Mouse (Mus musculus) left cerebral cortex, postnatal 4 days (tissue): ENCODE data around the gene Pigp. TPM values are rescaled to one million over a fixed set of nuclear protein-coding genes. Genes with fewer than 3 reads are reported as not detected.
"Not testable (repeated sequence)": the region's sequence is repeated elsewhere in the genome, so short reads cannot be mapped to it uniquely, and the experiment has no call there.

Source experiments
- DNase-seq: peaks from one replicate; pipeline ENCODE4 v3.0.0-alpha.2; 2022
- intact Hi-C: fragments of 180-260 bp; cut with DNase I; formaldehyde crosslinking; loops from one replicate; pipeline ENCODE4 v1.15.1; 2025
- total RNA-seq, 2 experiments: library from RNA; stranded (reverse); gene quantifications; 2 replicates each; pipeline ENCODE4 v1.2.3; 2021

Pigp gene
- total RNA-seq, 2 experiments from 2014 or later, result 53.4 to 60.9 TPM

DNA sequence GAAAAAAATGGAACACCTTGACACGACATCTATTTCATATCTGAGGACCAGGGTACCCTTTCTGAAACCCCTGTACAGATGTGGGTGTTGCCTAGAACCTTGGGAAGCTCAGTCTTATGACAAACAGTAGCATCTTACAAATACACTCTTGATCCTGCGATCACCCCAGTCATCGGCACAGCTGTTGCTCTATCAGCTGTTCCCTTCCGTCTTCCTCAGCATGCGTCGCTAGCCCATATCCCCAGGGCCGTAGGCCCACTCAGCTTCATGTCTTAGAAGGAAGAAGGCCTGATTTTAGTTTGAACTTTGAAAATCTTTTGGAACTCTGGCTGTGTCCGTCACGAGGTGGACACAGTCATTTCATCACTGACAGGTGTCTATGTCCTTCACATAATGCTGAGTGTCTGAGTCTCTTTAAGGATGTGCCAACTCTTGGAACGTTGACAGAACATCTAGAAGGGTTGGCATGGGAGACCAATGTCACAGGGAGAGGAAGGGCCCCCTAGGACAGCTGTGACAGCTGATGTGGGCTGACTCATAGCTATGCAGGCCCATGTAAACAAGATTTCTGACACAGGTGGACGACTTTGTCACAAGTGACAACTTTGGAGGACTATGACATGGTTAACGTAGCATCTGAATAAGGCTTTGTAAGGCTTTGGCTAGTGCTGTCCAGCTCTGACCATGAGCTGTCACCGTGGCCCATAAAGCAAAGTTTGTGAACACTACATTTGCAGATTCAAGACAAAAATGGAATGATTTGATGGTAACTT, 10.9 kb downstream of the Pigp start:
- intact Hi-C loops, result no loop called here
- DNase-seq, result no peak

DNA sequence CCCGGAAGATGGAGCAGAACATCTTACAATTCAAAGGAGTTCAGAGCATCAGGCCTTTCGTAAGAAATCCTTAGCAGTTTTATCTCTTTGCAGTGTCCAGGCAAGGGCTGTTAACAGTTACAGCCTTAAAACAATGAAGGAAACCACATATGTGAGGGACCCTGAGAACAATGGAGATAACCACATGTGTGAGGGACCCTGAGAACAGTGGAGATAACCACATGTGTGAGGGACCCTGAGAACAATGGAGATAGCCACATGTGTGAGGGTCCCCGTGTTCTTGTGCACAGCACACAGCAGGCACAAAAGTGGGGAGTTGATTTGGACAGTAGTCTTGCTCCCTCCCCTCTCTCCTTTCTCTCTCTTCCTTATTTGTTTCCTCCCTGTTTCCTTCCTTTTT, 13.6 kb downstream of the Pigp start:
- no peak for DNase-seq
- intact Hi-C loops, result no loop called here

DNA sequence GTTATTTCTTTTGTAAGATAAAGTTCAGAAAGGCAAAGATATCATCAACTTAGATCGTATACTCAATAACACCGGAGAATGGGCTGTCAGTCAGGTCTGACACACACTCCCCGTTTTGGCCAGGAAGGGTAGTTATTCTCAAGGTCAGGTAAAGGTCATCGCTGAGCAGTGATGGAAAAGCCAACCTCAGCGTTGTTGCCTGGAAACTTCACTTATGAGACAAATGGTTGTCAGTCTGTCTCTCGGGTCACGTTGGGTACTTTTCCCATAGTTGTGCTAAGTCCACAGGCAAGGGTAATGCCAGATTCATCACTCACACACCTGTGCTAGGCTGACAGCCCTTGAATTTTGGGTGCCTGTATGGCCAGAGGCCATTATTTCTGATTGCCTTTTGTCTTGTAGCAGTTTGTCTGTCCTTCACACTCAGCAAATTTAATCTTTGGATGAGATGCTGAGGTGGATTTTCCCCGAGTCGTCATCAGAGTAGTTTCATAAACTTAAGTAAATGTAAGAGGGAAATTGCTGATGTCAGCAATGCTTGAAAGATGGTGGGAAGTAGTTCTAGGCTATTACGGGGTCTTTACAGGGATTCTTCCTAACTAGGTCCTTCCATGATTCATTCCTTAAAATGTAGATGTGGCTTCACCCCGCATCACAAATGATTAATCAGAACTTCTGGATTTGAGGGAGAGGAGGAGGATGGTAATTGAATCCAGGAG, 14.7 kb downstream of the Pigp start:
- intact Hi-C loops, result no loop called here
- DNase-seq, result no peak

DNA sequence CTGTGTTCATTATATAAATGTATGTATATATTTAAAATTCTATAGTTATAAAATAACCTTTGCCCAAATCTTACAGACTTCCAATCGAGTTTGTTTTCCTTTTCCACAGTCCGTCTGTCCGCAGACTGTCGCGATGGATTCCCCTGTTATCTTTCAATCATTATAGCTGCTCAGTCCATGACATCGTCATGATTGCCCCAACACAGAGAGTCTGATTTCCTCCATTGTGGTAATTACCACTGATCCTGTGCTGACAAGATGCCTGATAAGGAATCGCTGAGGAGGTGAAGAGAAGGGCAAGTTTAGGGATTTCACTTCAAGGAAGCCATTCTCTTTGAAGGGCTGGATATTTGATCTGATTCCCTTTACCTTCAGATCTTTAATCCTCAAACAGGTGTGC, 15.6 kb downstream of the Pigp start:
- no peak for DNase-seq
- intact Hi-C loops, result no loop called here

DNA sequence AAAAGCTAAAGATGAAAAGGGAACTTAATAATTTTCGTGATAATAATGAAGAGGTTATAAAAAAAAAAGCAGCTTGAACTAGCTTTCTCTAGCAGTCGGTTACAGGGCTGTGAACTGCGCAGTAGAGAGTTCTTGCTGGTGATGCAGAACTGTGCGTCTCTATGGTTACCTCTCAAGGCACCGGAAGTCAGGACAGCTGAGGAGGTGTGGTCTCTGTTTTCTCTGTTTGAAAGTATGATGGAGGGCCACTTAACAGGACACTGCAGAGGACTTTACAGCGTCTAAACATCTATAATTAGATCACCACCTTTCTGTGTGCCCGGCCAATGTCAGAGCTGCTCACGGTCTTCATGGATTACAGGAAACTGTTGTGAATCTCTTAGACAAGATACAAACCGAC, 17.2 kb downstream of the Pigp start:
- no peak for DNase-seq
- intact Hi-C loops, result no loop called here

DNA sequence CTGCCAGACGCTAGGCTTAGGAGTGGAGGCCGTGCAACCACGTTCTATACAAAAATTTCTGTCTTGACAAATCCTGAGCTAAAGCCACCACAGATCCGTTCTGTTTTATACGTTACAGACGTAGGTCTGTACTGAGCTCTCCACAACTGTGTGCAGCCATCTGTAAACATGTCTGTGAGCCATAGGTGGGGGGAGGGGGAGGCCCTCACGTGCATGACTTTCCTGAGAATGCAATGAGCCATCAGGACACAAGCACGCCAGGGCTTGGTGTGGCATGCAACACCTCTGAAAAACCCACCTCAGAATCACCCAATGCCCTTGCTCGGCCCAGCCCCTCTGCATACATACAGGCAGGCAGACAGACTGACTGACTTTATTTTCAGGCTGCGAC, 21.4 kb downstream of the Pigp start:
- no peak for DNase-seq
- intact Hi-C loops, result no loop called here

DNA sequence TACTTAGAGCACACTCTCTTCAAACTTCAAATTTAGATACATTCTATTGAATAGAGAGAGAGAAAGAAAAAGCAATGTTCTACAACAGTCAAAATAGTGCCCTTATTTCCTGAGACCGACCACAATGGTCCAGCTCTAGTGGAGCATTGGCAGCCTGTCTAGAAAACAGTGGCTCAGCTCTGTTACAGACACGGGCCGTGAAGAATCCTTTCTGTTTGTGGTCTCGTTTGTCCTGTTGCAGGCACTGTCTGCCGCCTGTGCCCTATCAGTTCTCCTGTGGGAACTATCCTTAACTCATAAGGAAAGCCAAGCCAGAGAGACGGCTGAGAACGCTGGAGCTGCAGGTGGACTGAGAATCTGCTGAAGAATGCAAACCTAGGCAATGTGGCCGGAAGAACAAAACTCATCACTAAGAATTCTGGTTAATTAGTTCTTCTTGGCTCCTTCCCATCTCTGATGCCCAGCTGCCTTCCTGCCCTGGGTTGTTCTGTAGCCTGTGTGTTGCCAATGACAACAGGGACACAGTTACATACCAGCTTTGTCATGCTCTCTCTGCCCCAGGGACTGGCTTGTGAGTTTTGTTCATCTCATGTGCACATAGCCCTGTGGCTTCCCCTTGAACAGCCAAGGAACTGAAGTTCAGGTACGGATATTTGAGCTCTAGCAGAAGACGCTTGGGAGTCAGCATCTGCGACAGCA, 21.9 kb downstream of the Pigp start:
- intact Hi-C loops, result no loop called here
- peak; percentile 21 for DNase-seq

DNA sequence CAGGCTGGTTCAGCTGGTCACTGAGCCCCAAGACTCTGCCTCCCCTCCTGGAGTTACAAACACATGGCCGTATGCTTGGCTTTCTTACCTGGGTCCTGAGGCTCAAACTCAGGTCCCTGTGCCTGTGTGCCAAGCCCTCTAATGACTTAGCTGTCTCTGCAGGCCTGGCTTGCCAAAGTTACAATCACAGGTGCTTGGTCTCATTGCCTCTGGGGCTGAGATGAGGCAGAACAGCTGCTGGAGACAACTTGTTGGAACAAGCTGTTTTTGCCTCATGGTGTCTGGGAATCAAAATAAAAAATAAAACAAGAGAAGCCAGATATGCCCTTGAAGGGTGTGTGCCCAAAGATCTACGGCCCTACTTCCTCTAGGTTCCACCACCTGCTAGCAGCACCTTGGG, 22.9 kb downstream of the Pigp start:
- intact Hi-C loops, result no loop called here

DNA sequence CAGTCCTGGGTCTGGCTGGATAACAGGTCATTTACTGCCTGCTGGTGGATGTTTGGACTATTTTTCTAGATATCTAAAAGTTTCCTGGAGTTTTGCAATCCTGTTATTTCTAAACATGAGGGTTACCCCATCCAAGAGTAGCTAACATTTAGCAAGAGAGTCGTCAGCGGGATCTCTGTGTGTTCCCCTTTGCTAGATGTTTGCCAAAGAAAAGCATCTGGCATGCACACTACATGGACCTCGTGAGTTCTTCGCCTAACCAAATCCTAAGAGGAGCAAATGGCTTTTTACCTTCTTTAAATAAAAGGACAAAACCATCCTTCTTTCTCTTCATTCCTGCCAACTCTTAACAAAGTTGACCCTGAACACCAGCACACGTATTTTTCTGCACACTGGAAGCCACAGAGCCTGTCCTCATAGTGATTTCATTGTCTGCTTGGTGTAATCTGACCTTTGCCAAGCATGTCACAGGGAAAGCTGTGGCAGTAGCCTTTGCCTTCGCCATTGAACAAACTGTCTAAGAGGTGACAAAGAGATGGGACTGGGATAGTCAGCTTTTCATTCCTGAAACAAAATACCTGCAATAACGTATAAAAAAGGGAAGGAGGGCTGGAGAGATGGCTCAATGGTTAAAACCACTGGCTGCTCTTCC, 24.4 kb downstream of the Pigp start:
- intact Hi-C loops, result no loop called here
- DNase-seq, result no peak

More for the DNA sequence above, 22.9 kb downstream of the Pigp start:
- no peak for DNase-seq

DNA sequence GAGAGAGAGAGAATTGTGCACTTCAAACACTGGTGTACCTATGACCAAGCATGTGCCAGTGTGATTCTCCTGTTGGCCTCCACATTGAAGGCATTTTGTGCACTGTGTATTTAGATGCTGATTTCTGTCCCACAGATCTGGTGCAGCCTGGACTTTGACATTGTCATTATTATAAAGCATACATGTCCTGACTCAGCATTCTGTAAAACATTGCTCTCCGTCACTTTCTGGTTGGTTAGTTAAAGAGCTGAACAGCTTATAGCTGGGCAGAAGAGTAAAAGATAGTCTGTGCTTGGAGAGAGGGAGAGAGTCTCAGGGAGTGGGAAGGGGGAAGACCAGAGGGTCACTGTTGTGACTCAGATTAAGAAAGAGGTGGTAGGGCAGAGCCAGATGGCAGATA, 25.9 kb downstream of the Pigp start:
- no peak for DNase-seq
- intact Hi-C loops, result no loop called here

DNA sequence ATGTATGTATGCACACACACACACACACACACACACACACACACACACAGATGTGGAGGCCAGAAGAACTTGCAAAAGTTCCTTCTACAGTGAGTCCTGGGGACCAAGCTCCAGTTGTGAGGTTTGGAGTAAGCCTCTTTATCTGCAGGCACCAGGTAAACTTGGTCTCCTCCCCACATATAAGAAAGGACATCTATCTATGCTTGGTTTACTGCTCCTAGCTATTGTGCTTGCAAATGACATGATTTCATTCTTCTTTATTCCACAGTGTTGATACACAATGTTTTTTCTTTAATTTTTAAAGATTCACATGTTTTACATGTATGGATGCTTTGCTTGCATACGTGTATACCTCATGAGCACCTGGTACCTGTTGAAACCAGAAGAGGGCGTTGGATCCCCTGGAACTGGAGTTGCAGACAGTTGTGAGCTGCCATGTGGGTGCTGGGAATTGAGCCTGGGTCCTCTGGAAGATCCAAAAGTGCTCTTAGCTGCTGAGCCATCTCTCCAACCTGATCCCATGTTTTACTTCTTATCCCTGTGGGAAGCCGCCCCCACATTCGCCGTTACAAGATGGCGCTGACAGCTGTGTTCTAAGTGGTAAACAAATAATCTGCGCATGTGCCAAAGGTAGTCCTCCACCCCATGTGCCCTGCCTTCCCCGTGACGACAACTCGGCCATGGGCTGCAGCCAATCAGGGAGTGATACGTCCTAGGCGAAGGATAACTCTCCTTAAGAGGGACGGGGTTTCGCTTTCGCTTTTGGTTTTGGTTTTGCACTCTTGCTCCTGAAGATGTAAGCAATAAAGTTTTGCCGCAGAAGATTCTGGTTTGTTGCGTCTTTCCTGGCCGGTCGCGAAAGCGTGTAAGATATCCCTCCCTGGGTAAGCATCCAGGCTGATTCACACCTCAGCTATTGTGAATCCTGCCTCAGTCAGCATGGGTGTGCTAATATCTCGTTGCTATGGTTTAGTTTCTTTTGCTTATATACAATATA, 32.2 kb downstream of the Pigp start:
- intact Hi-C loops, DNase-seq: not testable (repeated sequence)

DNA sequence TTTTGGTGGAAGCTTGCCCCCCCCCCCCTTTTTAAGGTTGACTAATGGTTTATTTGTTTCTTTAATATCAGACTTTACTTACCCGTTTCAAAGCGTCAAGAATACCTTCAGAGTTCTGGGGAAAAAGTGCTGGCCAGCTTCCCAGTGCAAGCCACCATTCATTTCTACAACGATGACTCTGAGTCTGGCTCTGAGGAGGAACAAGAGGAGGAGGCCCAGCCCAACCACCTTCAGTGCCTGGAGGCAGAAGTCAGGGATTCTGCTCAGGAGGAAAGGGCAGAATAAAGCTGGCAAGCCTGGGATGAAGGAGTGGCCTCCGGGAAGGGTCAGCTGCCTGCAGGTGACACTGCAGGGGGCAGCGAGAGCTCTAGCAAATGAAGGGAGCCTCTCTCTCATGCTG, 36.0 kb downstream of the Pigp start:
- no peak for DNase-seq
- intact Hi-C loops, result no loop called here

DNA sequence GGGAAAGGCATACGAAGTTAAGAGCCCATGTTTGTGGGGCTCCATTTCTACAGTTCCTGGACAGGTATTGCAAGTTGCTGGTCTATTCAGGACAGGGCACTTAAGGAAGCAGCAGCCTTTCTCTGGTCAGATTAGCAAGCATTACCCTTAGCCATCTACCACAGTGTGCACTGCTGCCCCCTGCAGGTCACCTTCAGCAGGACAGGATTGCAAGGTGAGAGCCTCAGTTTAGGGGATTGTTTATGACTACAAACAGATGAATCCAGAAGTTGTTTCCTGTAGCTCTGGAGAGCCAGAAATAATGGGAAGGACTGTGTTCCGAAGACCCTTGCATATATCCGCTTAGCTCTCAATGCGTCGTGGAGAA, 39.8 kb downstream of the Pigp start:
- peak; percentile 57 for DNase-seq
- intact Hi-C loops, result no loop called here

DNA sequence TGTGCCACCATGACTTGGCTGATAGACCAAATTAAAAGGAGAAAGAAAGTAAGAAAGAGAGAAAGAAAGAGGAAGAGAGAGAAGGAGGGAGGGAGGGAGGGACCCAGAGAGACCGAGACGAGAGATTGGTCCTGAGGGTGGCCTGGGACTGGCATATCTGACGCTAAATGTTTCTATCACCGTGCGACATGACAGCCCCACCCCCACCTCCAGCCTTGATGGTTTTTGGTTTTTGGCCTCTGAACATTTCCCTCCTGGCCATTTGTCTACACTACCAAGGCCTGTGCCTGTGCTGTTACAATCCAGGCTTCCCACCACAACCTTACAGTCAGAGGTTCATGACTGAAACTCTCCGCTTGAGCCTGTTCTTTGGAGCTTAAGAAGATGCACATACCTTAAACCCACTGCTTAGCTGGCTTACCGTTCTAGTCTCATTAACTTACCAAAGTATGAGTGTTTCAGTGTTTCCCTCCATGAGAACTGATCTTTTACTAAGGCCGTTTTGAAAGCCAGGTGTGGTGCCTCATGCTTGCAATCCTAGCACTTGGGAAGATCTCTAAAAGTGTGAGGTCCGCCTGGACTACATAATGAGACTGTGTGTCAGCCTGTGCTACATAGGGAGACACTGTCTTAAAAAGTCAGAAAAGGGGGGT, 40.3 kb downstream of the Pigp start:
- DNase-seq, result no peak
- intact Hi-C loops, result no loop called here

DNA sequence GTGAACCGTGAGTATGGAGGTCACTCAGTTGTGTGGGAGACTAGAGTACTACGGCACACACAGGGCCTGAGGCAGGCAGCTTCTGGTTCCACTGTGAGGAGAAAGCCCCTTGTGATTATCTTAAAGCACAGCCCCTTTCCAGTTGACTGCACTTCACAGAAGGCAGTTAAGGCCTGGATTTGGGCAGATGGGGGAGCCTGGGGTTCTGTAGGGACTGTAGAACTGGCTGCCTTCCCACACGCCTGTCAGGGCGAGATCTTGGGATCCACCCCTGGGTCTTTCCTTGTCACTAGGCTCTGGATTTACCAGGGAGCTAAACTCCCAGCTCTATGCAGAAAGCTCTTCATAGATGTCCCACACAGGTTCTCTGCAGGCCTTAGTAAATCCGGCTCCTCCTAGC, 41.2 kb downstream of the Pigp start:
- DNase-seq, result peak; percentile 64
- intact Hi-C loops, result no loop called here

DNA sequence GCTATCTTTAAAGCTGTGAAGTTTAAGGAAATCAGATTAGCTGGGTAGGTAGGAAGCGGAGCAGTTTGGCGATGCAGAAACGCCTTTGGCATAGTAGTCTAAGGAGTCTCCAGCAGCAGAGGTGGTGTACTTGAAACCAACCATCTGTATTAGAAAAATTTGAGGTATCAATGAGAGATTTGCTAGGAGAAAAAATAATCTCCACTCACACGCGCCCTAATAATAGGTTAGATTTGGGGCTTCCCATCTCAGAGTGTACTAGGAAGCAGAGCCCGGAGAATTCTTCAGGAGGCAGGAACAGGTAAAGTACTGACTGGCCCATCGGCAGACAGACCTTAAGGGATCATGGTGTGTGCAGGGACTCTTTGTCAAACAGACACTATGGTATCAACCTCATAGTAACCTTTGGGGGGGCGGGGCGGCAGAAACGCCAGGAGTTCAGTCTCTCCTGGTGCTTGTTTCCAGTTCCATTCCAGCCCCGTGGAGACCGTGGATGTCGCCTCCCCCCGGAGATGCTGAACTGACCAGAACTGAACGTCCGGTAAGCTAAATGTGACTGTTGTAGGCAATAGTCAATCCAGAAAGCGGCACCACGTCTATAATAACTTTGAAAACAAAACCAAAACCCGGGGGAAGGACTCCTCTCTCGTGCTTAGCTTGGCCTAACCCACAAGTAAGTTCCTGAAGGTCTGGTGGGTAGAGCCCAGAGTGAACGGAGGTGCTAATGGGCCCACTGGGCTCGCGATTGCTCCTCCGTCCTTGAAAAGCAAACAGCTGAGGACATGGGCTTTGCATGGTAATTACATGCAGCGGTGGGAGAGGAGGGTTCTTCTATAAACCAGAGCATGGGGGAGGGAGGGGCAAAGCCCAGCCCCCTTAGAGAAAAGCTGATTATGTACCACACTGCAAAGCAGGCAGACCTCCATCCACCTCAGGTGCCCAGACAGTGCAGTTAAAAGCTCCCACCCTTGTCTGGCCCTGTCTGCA, 42.5 kb downstream of the Pigp start:
- intact Hi-C loops, result no loop called here
- DNase-seq, result no peak

DNA sequence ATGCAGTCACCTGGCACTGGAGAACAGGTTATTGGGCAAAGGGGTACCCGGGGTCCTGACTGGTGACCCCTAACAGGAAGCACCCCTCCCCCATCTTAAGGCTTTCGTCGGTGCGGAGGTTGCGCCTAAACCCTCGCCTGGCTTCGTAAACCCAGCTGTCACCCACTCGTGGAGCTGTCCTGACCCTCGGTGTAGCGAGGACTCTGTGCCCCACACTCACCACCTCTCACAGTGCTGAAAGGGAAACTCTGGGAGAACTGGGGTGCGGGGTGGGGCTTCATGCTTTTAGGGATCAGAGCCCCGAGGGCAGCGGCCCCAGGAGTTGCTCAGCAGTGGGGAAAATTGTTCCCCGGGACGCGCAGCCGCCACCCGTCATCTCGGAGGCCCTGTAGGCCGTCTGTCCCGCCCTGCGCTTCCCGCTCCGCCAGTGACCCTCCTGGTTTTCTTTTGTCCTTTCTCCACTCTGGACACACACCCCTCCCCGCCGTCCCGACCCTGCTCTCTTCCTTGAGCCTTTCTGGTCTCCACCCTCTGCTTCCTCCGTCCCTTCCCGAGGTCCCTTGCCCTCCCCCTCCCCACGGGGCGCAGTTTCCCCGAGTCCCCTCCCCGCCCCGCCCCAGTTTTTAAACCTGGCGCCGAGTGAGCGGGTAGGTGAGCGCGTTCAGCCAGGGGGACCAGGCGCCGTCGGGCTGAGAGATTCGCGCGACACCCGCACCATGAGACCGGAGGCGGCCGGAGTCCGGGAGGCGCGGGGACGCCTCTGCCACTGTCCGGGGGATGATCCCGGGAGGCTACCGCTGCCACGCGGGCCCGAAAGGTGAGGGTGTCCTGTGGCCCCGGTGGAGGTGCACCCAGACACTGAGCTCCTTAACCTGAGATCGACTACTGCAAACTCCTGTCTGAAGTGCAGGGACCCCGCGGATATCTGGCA, 43.6 kb downstream of the Pigp start, which contains the start of gene Ripply3:
Ripply3 (plus strand) TSS at position 640 of the 931 bp plus-strand sequence.
- no peak for DNase-seq
- intact Hi-C loops, result no loop called here
